Mouse (Mus musculus) heart, embryonic 16.5 days (tissue): ENCODE data around the gene Magi2. TPM values are rescaled to one million over a fixed set of nuclear protein-coding genes. Genes with fewer than 3 reads are reported as not detected.
"Not testable (repeated sequence)": the region's sequence is repeated elsewhere in the genome, so short reads cannot be mapped to it uniquely, and the experiment has no call there.

Experiments
- ATAC-seq: fragments of 200-750 bp; cut with Nextera tagmentation; replicated peaks from 2 replicates; pipeline ENCODE4 v1.8.0; 2017; ENCODE audit warnings: moderate number of reproducible peaks; ENCODE audit not compliant: insufficient read depth, low FRiP score; ENCODE audit errors: extremely low read depth
- H3K27ac ChIP-seq: fragments of 300-500 bp; sonication (generic); 2 replicates; pipeline ENCODE4 v1.5.1; 2014; ENCODE audit warnings: mild to moderate bottlenecking, low read length, control low read depth, moderate library complexity
- H3K27me3 ChIP-seq: fragments of 300-500 bp; sonication (generic); 2 replicates; pipeline ENCODE4 v1.6.1; 2014; ENCODE audit warnings: low read length, mixed read lengths; ENCODE audit not compliant: control insufficient read depth, insufficient read depth
- H3K36me3 ChIP-seq: fragments of 300-500 bp; sonication (generic); 2 replicates; pipeline ENCODE4 v1.6.1; 2014; ENCODE audit not compliant: control insufficient read depth, insufficient read depth
- H3K4me1 ChIP-seq: fragments of 300-500 bp; sonication (generic); 2 replicates; pipeline ENCODE4 v1.6.1; 2014; ENCODE audit warnings: low read length, mixed read lengths; ENCODE audit not compliant: control insufficient read depth, insufficient read depth
- H3K4me2 ChIP-seq: fragments of 300-500 bp; sonication (generic); 2 replicates; pipeline ENCODE4 v1.6.1; 2014; ENCODE audit warnings: low read depth, mild to moderate bottlenecking, control low read depth, low read length
- H3K4me3 ChIP-seq: fragments of 300-500 bp; sonication (generic); 2 replicates; pipeline ENCODE4 v1.5.1; 2014; ENCODE audit warnings: mild to moderate bottlenecking, control low read depth, low read length
- H3K9ac ChIP-seq: fragments of 300-500 bp; sonication (generic); 2 replicates; pipeline ENCODE4 v1.6.1; 2014; ENCODE audit warnings: low read length, control low read depth
- H3K9me3 ChIP-seq: fragments of 300-500 bp; sonication (generic); replicated peaks from 2 replicates; pipeline ENCODE4 v1.6.1; 2016; ENCODE audit warnings: low read length; ENCODE audit not compliant: control insufficient read depth
- WGBS: fragments of 180-500 bp; shearing (Covaris S2); extraction: QIAGEN DNeasy Blood & Tissue Kit; methylation state at CpG from one replicate; pipeline ENCODE4 v1.1.7; 2014; 5-methylcytosine and 5-hydroxymethylcytosine counted together
- polyA plus RNA-seq: library from polyadenylated mRNA; unstranded; fragments of >200 nt; fragmentation: Nextera tagmentation; extraction: Ambion mirVana; gene quantifications from 2 replicates; pipeline ENCODE4 v1.2.1, GENCODE M21; 2015

The Magi2 gene
- polyA plus RNA-seq, 1 experiment from 2014 or later, result 3.3 TPM

DNA sequence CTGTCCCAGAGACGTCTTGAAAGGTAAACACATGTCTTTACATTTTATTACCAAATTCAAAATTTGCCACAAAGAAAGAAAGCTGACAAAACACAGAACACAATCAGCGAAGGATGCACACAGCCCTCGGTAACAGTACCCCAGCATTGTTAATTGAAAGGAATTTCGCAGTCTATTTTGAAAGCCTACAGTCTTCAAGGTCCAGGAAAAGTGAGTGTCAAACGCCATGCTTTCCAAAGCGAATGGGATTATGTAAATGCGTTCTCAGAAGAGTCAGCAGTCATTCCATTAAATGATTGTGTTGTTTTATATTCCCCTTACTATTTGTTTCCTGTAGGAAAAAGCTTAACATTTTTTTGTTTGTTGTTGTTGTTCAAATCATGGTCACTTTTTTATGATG lies 261.1 kb downstream of the Magi2 start:
- no peak for ATAC-seq
- no peaks in the 10 kb centered on the region for H3K4me1 ChIP-seq
- no peaks in the 10 kb centered on the region for H3K27me3 ChIP-seq
- no peak overlapping the region for H3K4me2 ChIP-seq
- WGBS, result 20% methylated on average over 7 of the region's 7 CpGs
- H3K4me3 ChIP-seq, result no peak overlapping the region
- H3K9me3 ChIP-seq, result no peaks in the 10 kb centered on the region
- no peaks in the 10 kb centered on the region for H3K36me3 ChIP-seq
- no peak overlapping the region for H3K9ac ChIP-seq
- no peak overlapping the region for H3K27ac ChIP-seq

DNA sequence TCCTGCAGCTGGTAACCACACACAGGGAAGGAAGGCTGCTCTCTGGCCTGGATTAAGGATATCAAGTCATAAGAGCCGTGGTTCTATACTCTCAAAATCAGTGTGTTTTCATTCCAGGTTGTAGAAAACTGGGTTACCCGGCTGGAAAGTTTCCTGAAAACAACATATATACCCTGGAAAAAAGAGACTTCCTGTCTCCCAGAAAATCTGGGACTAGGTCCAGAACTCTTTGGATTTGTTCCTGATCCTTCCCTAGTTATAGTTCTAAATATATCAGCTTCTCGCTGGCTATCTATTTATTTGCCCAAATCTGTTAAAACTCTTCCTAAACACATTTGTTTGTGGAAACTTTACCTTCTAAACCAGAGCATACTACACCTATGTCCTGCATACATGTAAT lies 274.2 kb downstream of the Magi2 start:
- H3K4me2 ChIP-seq, result no peak overlapping the region
- H3K9me3 ChIP-seq, result no peaks in the 10 kb centered on the region
- no peak overlapping the region for H3K4me3 ChIP-seq
- no peak for ATAC-seq
- no peak overlapping the region for H3K9ac ChIP-seq
- no peaks in the 10 kb centered on the region for H3K4me1 ChIP-seq
- H3K36me3 ChIP-seq, result no peaks in the 10 kb centered on the region
- no peak overlapping the region for H3K27ac ChIP-seq
- no peaks in the 10 kb centered on the region for H3K27me3 ChIP-seq
- WGBS, result 51% methylated on average over 3 of the region's 3 CpGs

DNA sequence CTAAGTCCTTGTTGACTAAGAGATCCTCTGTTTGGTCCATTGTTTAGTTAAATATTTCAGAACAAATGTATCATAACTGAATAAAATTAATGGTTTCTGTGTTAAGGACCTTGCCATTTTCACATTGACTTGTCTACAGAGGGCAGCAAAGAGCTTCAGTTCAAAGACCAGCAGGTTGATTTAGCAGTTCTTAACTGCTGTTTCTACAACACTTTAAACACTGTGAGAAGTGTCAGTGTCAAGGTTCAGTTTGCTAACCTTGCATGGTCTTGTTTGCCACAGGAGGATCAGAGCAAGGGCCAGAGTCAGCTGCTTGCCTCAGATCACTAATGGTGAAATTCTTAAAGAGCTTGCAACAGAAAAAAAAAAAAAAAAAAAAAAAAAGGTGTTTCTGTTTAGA lies 295.3 kb downstream of the Magi2 start:
- Histone ChIP-seq H3K27me3 (no peaks in the 10 kb centered on the region), H3K4me2 (no peak overlapping the region), H3K4me1 (no peaks in the 10 kb centered on the region)

DNA sequence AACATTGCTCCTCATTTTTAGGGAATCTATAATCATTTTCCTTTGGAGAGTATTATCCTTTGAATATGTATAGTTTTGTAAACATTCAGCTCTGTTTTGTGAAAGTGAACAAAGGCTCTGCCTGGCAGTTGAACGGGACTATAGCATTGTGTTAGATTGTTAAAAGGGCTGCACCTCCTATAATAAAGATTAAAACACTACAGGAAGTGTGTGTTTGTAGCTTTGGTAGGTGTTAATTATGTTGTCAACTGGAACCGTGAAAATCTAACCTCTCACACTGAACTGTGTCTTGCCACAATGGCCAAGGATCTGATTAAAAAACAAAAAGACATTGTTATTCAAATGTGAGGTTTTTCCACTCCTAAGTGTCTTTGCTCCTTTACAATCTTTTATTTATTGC lies 312.5 kb downstream of the Magi2 start:
- Histone ChIP-seq H3K4me1 (no peaks in the 10 kb centered on the region), H3K27ac (no peak overlapping the region), H3K4me3 (no peak overlapping the region), H3K9ac (no peak overlapping the region), H3K4me2 (no peak overlapping the region), H3K36me3 (no peaks in the 10 kb centered on the region), H3K27me3 (no peaks in the 10 kb centered on the region), H3K9me3 (no peaks in the 10 kb centered on the region)
- no peak for ATAC-seq
- 30% methylated on average over 2 of the region's 2 CpGs for WGBS

More for the DNA sequence above, 295.3 kb downstream of the Magi2 start:
- Histone ChIP-seq H3K27ac (no peak overlapping the region), H3K4me3 (no peak overlapping the region), H3K36me3 (no peaks in the 10 kb centered on the region), H3K9me3 (no peaks in the 10 kb centered on the region), H3K9ac (no peak overlapping the region)
- ATAC-seq, result no peak

DNA sequence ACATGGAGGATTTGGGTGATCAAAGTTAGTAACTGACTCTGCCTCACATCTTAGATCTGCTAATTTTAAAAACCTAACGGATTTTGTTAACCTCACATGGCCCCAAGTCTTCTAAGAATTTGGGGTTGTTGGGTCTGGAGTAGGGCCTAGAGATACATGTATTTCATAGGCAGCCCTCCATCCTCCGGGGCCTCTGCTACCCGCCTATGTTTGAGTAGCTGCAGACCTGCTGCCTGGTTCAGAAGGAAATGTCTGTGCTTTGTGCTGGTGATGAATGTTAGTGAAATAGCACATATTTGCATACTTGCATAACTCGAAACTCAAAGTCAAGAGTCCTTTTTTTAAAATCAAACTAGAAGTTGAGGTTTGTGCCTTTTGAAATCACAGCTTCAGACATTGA lies 319.6 kb downstream of the Magi2 start:
- no peak for ATAC-seq
- H3K4me1 ChIP-seq, result no peaks in the 10 kb centered on the region
- WGBS, result 64% methylated on average over 4 of the region's 4 CpGs
- no peak overlapping the region for H3K27ac ChIP-seq
- H3K36me3 ChIP-seq, result no peaks in the 10 kb centered on the region
- no peak overlapping the region for H3K4me3 ChIP-seq
- H3K27me3 ChIP-seq, result no peaks in the 10 kb centered on the region
- no peak overlapping the region for H3K4me2 ChIP-seq
- no peak overlapping the region for H3K9ac ChIP-seq
- no peaks in the 10 kb centered on the region for H3K9me3 ChIP-seq

DNA sequence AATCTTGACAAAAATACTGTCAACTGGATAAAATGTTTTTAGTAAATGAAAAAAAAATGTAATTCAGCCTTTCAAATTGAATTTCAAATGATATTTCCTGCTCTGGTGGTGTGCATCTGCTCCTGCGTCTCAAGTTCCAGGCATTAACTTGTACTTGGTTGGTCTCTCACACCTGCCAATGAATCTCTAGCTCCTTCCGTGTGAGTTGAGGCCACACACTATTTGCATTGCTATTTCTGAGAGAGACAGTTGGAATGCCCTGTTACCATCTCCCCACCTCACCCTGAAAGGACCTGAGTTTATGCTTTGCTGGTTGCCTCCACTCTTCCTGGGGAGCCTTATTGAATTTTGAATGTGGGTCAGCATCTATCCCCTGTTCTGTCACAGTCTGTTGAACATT lies 320.1 kb downstream of the Magi2 start:
- H3K27me3 ChIP-seq, result no peaks in the 10 kb centered on the region
- no peaks in the 10 kb centered on the region for H3K36me3 ChIP-seq
- no peaks in the 10 kb centered on the region for H3K9me3 ChIP-seq
- H3K27ac ChIP-seq, result no peak overlapping the region
- H3K9ac ChIP-seq, result no peak overlapping the region
- H3K4me1 ChIP-seq, result no peaks in the 10 kb centered on the region
- no peak overlapping the region for H3K4me2 ChIP-seq
- 66% methylated on average over 2 of the region's 2 CpGs for WGBS
- no peak for ATAC-seq
- no peak overlapping the region for H3K4me3 ChIP-seq

DNA sequence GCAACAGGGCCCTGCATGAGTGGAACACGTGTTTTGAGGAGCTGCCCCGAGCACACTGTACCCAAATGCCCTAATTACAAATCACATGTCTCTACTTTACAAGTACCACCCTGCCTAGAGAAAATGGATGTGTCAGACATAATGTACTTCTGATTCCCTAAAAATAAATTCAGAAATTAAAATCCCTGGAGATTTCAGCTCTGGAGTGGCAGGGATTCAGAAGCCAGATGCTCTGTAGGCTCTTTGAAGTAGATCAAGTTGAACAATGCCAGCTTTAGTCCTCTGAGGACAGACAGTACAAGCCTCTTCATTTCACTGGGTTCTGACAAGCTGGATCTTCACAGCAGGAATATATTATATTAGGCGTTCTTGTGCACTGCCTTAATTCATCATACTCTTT lies 326.7 kb downstream of the Magi2 start:
- Histone ChIP-seq H3K9me3 (no peaks in the 10 kb centered on the region), H3K4me2 (no peak overlapping the region), H3K4me1 (no peaks in the 10 kb centered on the region), H3K36me3 (no peaks in the 10 kb centered on the region), H3K4me3 (no peak overlapping the region), H3K27me3 (no peaks in the 10 kb centered on the region), H3K9ac (no peak overlapping the region), H3K27ac (no peak overlapping the region)
- WGBS, result 76% methylated on average over 3 of the region's 3 CpGs
- ATAC-seq, result no peak

DNA sequence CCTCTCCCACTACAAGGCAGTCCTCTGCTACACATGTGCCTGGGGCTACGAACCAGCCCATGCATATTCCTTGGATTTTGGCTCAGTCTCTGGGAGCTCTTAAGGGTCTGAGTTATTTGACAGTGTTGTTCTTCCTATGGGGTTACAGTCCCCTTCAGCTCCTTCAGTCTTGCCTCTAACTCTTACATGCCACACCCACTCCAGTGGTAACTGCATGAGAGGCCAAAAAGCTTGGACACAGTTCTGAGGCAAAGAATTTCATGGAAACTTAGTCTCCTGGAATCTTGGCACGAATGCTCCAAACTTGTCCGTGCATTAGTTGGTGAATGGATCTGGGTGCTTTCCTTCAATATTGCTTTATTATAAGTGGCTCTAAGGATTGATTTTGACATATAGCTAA lies 338.8 kb downstream of the Magi2 start:
- no peak overlapping the region for H3K27ac ChIP-seq
- no peak for ATAC-seq
- no peaks in the 10 kb centered on the region for H3K27me3 ChIP-seq
- no peak overlapping the region for H3K9ac ChIP-seq
- 77% methylated on average over 3 of the region's 3 CpGs for WGBS
- H3K9me3 ChIP-seq, result no peaks in the 10 kb centered on the region
- no peaks in the 10 kb centered on the region for H3K4me1 ChIP-seq
- no peaks in the 10 kb centered on the region for H3K36me3 ChIP-seq
- no peak overlapping the region for H3K4me2 ChIP-seq
- no peak overlapping the region for H3K4me3 ChIP-seq

DNA sequence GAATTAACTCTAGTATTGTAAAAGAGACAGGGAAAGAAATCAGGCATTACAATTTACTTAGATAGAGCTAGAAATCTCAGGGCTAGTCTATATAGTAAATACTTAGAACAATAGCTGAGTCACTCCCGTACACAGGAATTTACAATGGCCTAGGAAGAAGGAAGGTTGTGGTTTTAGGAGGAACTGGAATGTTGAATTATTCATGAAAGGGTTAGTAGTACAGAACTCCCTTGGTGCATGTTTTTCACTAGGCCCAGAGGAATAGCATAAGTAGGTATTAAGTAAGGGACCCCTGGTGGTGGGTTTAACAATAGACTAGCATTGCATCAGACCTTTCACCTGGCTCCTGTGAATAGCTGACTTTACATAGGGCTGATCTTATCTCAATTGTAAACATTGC lies 339.3 kb downstream of the Magi2 start:
- not testable (repeated sequence) for H3K9me3 ChIP-seq, H3K9ac ChIP-seq, H3K27ac ChIP-seq, H3K4me1 ChIP-seq, ATAC-seq, H3K4me3 ChIP-seq, H3K4me2 ChIP-seq, H3K36me3 ChIP-seq, H3K27me3 ChIP-seq
- 75% methylated on average over 1 of the region's 1 CpGs for WGBS

DNA sequence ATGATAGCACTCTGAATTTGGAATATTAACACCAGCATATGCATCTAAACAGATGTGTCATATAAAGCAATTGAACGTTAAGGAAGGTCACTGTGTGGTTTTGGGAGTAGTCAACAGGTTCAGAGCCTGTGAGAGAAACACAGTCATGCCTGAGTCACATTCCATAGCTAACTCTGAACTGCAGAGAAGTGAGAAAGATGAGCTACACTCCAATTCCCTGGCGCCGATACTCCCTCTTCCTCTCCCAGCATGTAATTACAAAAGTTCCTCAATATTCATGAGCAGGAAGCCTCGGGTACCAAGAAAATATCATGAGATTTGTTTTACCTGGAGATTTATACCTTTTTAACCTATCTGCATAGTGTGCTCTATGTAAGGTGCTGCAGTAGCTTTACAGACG lies 380.9 kb downstream of the Magi2 start:
- H3K9ac ChIP-seq, result no peak overlapping the region
- H3K4me2 ChIP-seq, result no peak overlapping the region
- H3K4me1 ChIP-seq, result no peaks in the 10 kb centered on the region
- ATAC-seq, result no peak
- no peaks in the 10 kb centered on the region for H3K27me3 ChIP-seq
- H3K9me3 ChIP-seq, result no peaks in the 10 kb centered on the region
- no peak overlapping the region for H3K4me3 ChIP-seq
- no peak overlapping the region for H3K27ac ChIP-seq
- WGBS, result 58% methylated on average over 5 of the region's 5 CpGs
- H3K36me3 ChIP-seq, result no peaks in the 10 kb centered on the region
